Mouse (Mus musculus) lung, postnatal 0 days (tissue): ENCODE results near the gene Mrpl35. TPM values are rescaled to one million over a fixed set of nuclear protein-coding genes. Genes with fewer than 3 reads are reported as not detected.

Source experiments
- ATAC-seq: fragments of 200-750 bp; cut with Nextera tagmentation; 2 replicates; pipeline ENCODE4 v1.8.0; 2017; ENCODE audit warnings: moderate library complexity
- DNase-seq: peaks from one replicate; pipeline ENCODE4 v3.0.0-alpha.2; 2016; ENCODE audit warnings: low spot score
- H3K27ac ChIP-seq: fragments of 300-500 bp; sonication (generic); 2 replicates; pipeline ENCODE4 v1.5.1; 2014; ENCODE audit warnings: antibody characterized with exemption, mild to moderate bottlenecking, low read length, mixed read lengths
- H3K27me3 ChIP-seq: fragments of 300-500 bp; sonication (generic); replicated peaks from 2 replicates; pipeline ENCODE4 v1.6.1; 2014; ENCODE audit warnings: low read length, mixed read lengths; ENCODE audit not compliant: insufficient read depth
- H3K36me3 ChIP-seq: fragments of 300-500 bp; sonication (generic); 2 replicates; pipeline ENCODE4 v1.6.1; 2014; ENCODE audit warnings: low read length, mixed read lengths; ENCODE audit not compliant: insufficient read depth
- H3K4me1 ChIP-seq: fragments of 300-500 bp; sonication (generic); 2 replicates; pipeline ENCODE4 v1.6.1; 2014; ENCODE audit warnings: antibody characterized with exemption, low read depth, low read length, mixed read lengths; ENCODE audit not compliant: insufficient read depth
- H3K4me2 ChIP-seq: fragments of 300-500 bp; sonication (generic); replicated peaks from 2 replicates; pipeline ENCODE4 v1.6.1; 2014; ENCODE audit warnings: low read depth, mild to moderate bottlenecking, low read length, moderate library complexity, mixed read lengths
- H3K4me3 ChIP-seq: fragments of 300-500 bp; sonication (generic); 2 replicates; pipeline ENCODE4 v1.5.1; 2014; ENCODE audit warnings: low read depth, low read length
- H3K9ac ChIP-seq: fragments of 300-500 bp; sonication (generic); replicated peaks from 2 replicates; pipeline ENCODE4 v1.6.1; 2014; ENCODE audit warnings: low read depth, mild to moderate bottlenecking
- H3K9me3 ChIP-seq: fragments of 300-500 bp; sonication (generic); 2 replicates; pipeline ENCODE4 v1.6.1; 2016; ENCODE audit warnings: low read length, mixed read lengths
- CTCF ChIP-seq: IDR thresholded peaks from 2 replicates; pipeline ENCODE4 v1.5.1; 2016; ENCODE audit warnings: antibody characterized with exemption, mild to moderate bottlenecking
- EP300 ChIP-seq: IDR thresholded peaks from 2 replicates; pipeline ENCODE4 v1.6.1; 2016; ENCODE audit warnings: antibody characterized with exemption, mild to moderate bottlenecking, control low read depth
- WGBS: fragments of 180-500 bp; shearing (Covaris S2); extraction: QIAGEN DNeasy Blood & Tissue Kit; methylation state at CpG from one replicate; pipeline ENCODE4 v1.1.7; 2014; 5-methylcytosine and 5-hydroxymethylcytosine counted together
- polyA plus RNA-seq: library from polyadenylated mRNA; unstranded; fragments of >200 nt; fragmentation: Nextera tagmentation; extraction: Ambion mirVana; gene quantifications from 2 replicates; pipeline ENCODE4 v1.2.1, GENCODE M21; 2015

Mrpl35 gene
- polyA plus RNA-seq, 1 experiment from 2014 or later: 37.8 TPM

- Histone ChIP-seq H3K36me3 (no peaks in the 10 kb centered on the region), H3K4me3 (no peak overlapping the region), H3K27me3 (no peaks in the 10 kb centered on the region), H3K4me1 (no peaks in the 10 kb centered on the region), H3K9me3 (no peaks in the 10 kb centered on the region), H3K4me2 (no peak overlapping the region), H3K27ac (no peak overlapping the region), H3K9ac (no peak overlapping the region)
- TF ChIP-seq EP300 (no peak), CTCF (no peak)
- no peak for DNase-seq
- no peak for ATAC-seq
These were observed 13.0 kb upstream of the Mrpl35 start for GRCm38 (mm10) chr6:71839815-71840214.

GRCm38 (mm10) chr6:71836811-71837210, 10.0 kb upstream of the Mrpl35 start:
- Histone ChIP-seq H3K36me3 (no peaks in the 10 kb centered on the region), H3K9ac (no peak overlapping the region), H3K4me2 (no peak overlapping the region), H3K4me3 (no peak overlapping the region), H3K4me1 (peaks cover 4% of the 10 kb centered on the region; the same call in 1 of the 2 replicates), H3K9me3 (no peaks in the 10 kb centered on the region), H3K27me3 (no peaks in the 10 kb centered on the region), H3K27ac (no peak overlapping the region)
- TF ChIP-seq EP300: no peak
- TF ChIP-seq CTCF: no peak
- DNase-seq (no peak), ATAC-seq (no peak)
- 61% methylated on average over 2 of the region's 2 CpGs for WGBS

- DNase-seq (peak; percentile 98), ATAC-seq (peak; percentile 98)
- peak overlapping the region; percentile 87 for H3K9ac ChIP-seq
- no peaks in the 10 kb centered on the region for H3K36me3 ChIP-seq
- H3K27ac ChIP-seq: peak overlapping the region; percentile 96
- no peaks in the 10 kb centered on the region for H3K27me3 ChIP-seq
- TF ChIP-seq EP300 (no peak), CTCF (no peak)
- H3K4me2 ChIP-seq: peak overlapping the region; percentile 70
- no peaks in the 10 kb centered on the region for H3K9me3 ChIP-seq
- peaks cover 4% of the 10 kb centered on the region; the same call in 1 of the 2 replicates for H3K4me1 ChIP-seq
- peak overlapping the region; percentile 94 for H3K4me3 ChIP-seq
- WGBS: under 1% methylated on average over 20 of the region's 21 CpGs
These were observed 4.8 kb upstream of the Mrpl35 start for GRCm38 (mm10) chr6:71831581-71831960.

GRCm38 (mm10) chr6:71830690-71831580, 4.2 kb upstream of the Mrpl35 start, which contains the start of gene Immt:
TSS of gene Immt (plus strand) at chr6:71831331.
- peak; percentile 99 for DNase-seq
- ATAC-seq: peak; percentile 99
- Histone ChIP-seq H3K27ac (peak within 1 kb of the TSS; percentile 96), H3K9ac (peak within 1 kb of the TSS; percentile 87), H3K36me3 (no peaks in the 10 kb centered on the region), H3K4me3 (peak within 1 kb of the TSS; percentile 94), H3K9me3 (no peaks in the 10 kb centered on the region), H3K4me2 (peak within 1 kb of the TSS; percentile 70), H3K27me3 (no peaks in the 10 kb centered on the region), H3K4me1 (peaks cover 4% of the 10 kb centered on the region; the same call in 1 of the 2 replicates)
- TF ChIP-seq EP300 (no peak), CTCF (peak; percentile 37)
- WGBS: 2% methylated on average over 59 of the region's 64 CpGs

- TF ChIP-seq EP300: no peak
- no peak for TF ChIP-seq CTCF
- DNase-seq: no peak
- Histone ChIP-seq H3K36me3 (no peaks in the 10 kb centered on the region), H3K4me2 (no peak overlapping the region), H3K27me3 (no peaks in the 10 kb centered on the region), H3K27ac (no peak overlapping the region), H3K9ac (no peak overlapping the region), H3K4me1 (peaks cover 4% of the 10 kb centered on the region; the same call in 1 of the 2 replicates), H3K4me3 (no peak overlapping the region), H3K9me3 (no peaks in the 10 kb centered on the region)
- 78% methylated on average over 9 of the region's 9 CpGs for WGBS
- no peak for ATAC-seq
These were observed 3.0 kb upstream of the Mrpl35 start for GRCm38 (mm10) chr6:71829768-71830167.

- Histone ChIP-seq H3K36me3 (no peaks in the 10 kb centered on the region), H3K27ac (no peak overlapping the region), H3K9ac (no peak overlapping the region), H3K4me2 (peak overlapping the region; percentile 50), H3K27me3 (no peaks in the 10 kb centered on the region), H3K4me3 (peak overlapping the region; percentile 42), H3K4me1 (no peaks in the 10 kb centered on the region; the same call in 1 of the 2 replicates), H3K9me3 (no peaks in the 10 kb centered on the region)
- no peak for TF ChIP-seq CTCF
- WGBS: 31% methylated on average over 3 of the region's 3 CpGs
- no peak for DNase-seq
- no peak for ATAC-seq
These were observed 2.8 kb downstream of the Mrpl35 start for GRCm38 (mm10) chr6:71823961-71824360.
